Mouse (Mus musculus) E14TG2a.4 (cell line): Measurements from ENCODE around the gene Gm49336.

ENCODE experiments used
- CTCF ChIP-seq: conservative IDR thresholded peaks from 2 replicates; pipeline ENCODE4 v1.5.1; 2014; ENCODE audit warnings: low read length
- POU5F1 ChIP-seq: IDR thresholded peaks from 2 replicates; pipeline ENCODE4 v1.6.1; 2014; ENCODE audit warnings: low read length, borderline replicate concordance

GRCm38 (mm10) chr14:60170845-60171610 lies 80.3 kb downstream of the Gm49336 start:
- TF ChIP-seq CTCF (no peak), POU5F1 (no peak)
